Mouse (Mus musculus) megakaryocyte, embryonic 14.5 days (primary cell): ENCODE measurements at regions not wholly inside any gene's neighbourhood (a gene's known extent, or its start where the extent isn't known, plus 50 kb on each side); places are given as distances from the start of the nearest gene placed in this dataset.

Experiments
- H3K27me3 ChIP-seq: replicated peaks from 2 replicates; pipeline ENCODE3; 2012; ENCODE audit warnings: inconsistent platforms
- H3K36me3 ChIP-seq: replicated peaks from 2 replicates; pipeline ENCODE3; 2012; ENCODE audit warnings: low read length, inconsistent platforms, mixed read lengths
- H3K4me1 ChIP-seq: 2 replicates; pipeline ENCODE4 v1.6.1; 2012; ENCODE audit warnings: inconsistent platforms
- H3K4me3 ChIP-seq: replicated peaks from 2 replicates; pipeline ENCODE3; 2012; ENCODE audit warnings: moderate library complexity, mild to moderate bottlenecking, inconsistent platforms
- H3K9me3 ChIP-seq: 2 replicates; pipeline ENCODE4 v1.6.1; 2012; ENCODE audit warnings: inconsistent platforms
- FLI1 ChIP-seq: IDR thresholded peaks from 2 replicates; pipeline ENCODE4 v1.6.1; 2012; ENCODE audit warnings: low read length, inconsistent platforms, mixed read lengths
- GATA1 ChIP-seq: IDR thresholded peaks from 3 replicates; pipeline ENCODE4 v1.6.1; 2012; ENCODE audit warnings: mixed read lengths, low read length, inconsistent platforms, borderline replicate concordance

- peaks cover 49% of the 10 kb centered on the region for H3K27me3 ChIP-seq
- peaks cover 6% of the 10 kb centered on the region; the same call in 1 of the 2 replicates for H3K4me1 ChIP-seq
- H3K4me3 ChIP-seq: no peak overlapping the region
- TF ChIP-seq GATA1: no peak
- TF ChIP-seq FLI1: no peak
- peaks cover 16% of the 10 kb centered on the region for H3K9me3 ChIP-seq
- no peaks in the 10 kb centered on the region for H3K36me3 ChIP-seq
Observed at GRCm38 (mm10) chr9:61827721-61828120, 86.6 kb downstream of the Rplp1 start.

- Histone ChIP-seq H3K36me3 (no peaks in the 10 kb centered on the region), H3K4me3 (no peak overlapping the region), H3K27me3 (peaks cover 46% of the 10 kb centered on the region), H3K9me3 (peaks cover 23% of the 10 kb centered on the region), H3K4me1 (peaks cover 6% of the 10 kb centered on the region; the same call in 1 of the 2 replicates)
- TF ChIP-seq GATA1 (no peak), FLI1 (no peak)
Observed at GRCm38 (mm10) chr9:61827014-61827413, 87.3 kb downstream of the Rplp1 start.

GRCm38 (mm10) chr9:61826415-61826814 lies 87.9 kb downstream of the Rplp1 start:
- Histone ChIP-seq H3K36me3 (no peaks in the 10 kb centered on the region), H3K9me3 (peaks cover 29% of the 10 kb centered on the region), H3K4me3 (no peak overlapping the region), H3K4me1 (peaks cover 6% of the 10 kb centered on the region; the same call in 1 of the 2 replicates), H3K27me3 (peaks cover 44% of the 10 kb centered on the region)
- TF ChIP-seq GATA1: no peak
- TF ChIP-seq FLI1: no peak

GRCm38 (mm10) chr9:61825804-61826203 lies 88.5 kb downstream of the Rplp1 start:
- peaks cover 31% of the 10 kb centered on the region for H3K9me3 ChIP-seq
- H3K4me3 ChIP-seq: no peak overlapping the region
- H3K4me1 ChIP-seq: peaks cover 6% of the 10 kb centered on the region; the same call in 1 of the 2 replicates
- H3K36me3 ChIP-seq: no peaks in the 10 kb centered on the region
- no peak for TF ChIP-seq GATA1
- no peak for TF ChIP-seq FLI1
- peaks cover 48% of the 10 kb centered on the region for H3K27me3 ChIP-seq

GRCm38 (mm10) chr9:61819836-61820235 lies 94.5 kb downstream of the Rplp1 start:
- H3K36me3 ChIP-seq: no peaks in the 10 kb centered on the region
- peaks cover 53% of the 10 kb centered on the region for H3K27me3 ChIP-seq
- TF ChIP-seq GATA1 (no peak), FLI1 (no peak)
- H3K4me3 ChIP-seq: no peak overlapping the region
- peaks cover 27% of the 10 kb centered on the region for H3K9me3 ChIP-seq
- H3K4me1 ChIP-seq: no peaks in the 10 kb centered on the region

GRCm38 (mm10) chr9:61816589-61817179 lies 97.7 kb downstream of the Rplp1 start:
- no peak for TF ChIP-seq GATA1
- no peak for TF ChIP-seq FLI1
- peaks cover 4% of the 10 kb centered on the region for H3K9me3 ChIP-seq
- no peaks in the 10 kb centered on the region for H3K36me3 ChIP-seq
- H3K4me1 ChIP-seq: no peaks in the 10 kb centered on the region
- no peak overlapping the region for H3K4me3 ChIP-seq
- H3K27me3 ChIP-seq: peaks cover 56% of the 10 kb centered on the region

- Histone ChIP-seq H3K36me3 (no peaks in the 10 kb centered on the region), H3K9me3 (no peaks in the 10 kb centered on the region), H3K4me1 (no peaks in the 10 kb centered on the region), H3K27me3 (peaks cover 58% of the 10 kb centered on the region), H3K4me3 (no peak overlapping the region)
- TF ChIP-seq GATA1 (no peak), FLI1 (no peak)
Observed at GRCm38 (mm10) chr9:61815995-61816394, 98.3 kb downstream of the Rplp1 start.

- Histone ChIP-seq H3K4me1 (no peaks in the 10 kb centered on the region), H3K9me3 (no peaks in the 10 kb centered on the region), H3K36me3 (no peaks in the 10 kb centered on the region), H3K27me3 (peaks cover 46% of the 10 kb centered on the region), H3K4me3 (no peak overlapping the region)
- TF ChIP-seq FLI1 (no peak), GATA1 (no peak)
Observed at GRCm38 (mm10) chr9:61813291-61813690, 101.1 kb downstream of the Rplp1 start.

- no peak for TF ChIP-seq GATA1
- no peak for TF ChIP-seq FLI1
- Histone ChIP-seq H3K9me3 (no peaks in the 10 kb centered on the region), H3K27me3 (peaks cover 49% of the 10 kb centered on the region), H3K4me3 (no peak overlapping the region), H3K4me1 (no peaks in the 10 kb centered on the region), H3K36me3 (no peaks in the 10 kb centered on the region)
Observed at GRCm38 (mm10) chr9:61812315-61812714, 102.0 kb downstream of the Rplp1 start.

GRCm38 (mm10) chr9:61810456-61810855 lies 103.9 kb downstream of the Rplp1 start:
- Histone ChIP-seq H3K4me1 (no peaks in the 10 kb centered on the region), H3K9me3 (no peaks in the 10 kb centered on the region), H3K4me3 (no peak overlapping the region), H3K27me3 (peaks cover 44% of the 10 kb centered on the region), H3K36me3 (no peaks in the 10 kb centered on the region)
- TF ChIP-seq GATA1: no peak
- TF ChIP-seq FLI1: no peak
